Mouse (Mus musculus) cerebellum, adult 9-10 months (tissue): ENCODE measurements around the gene Spz1.
A peak's percentile ranks its signal among the peaks of the same experiment; 100 is the strongest.

ENCODE experiments used
- DNase-seq: peaks from one replicate; pipeline ENCODE4 v3.0.0; 2022

Gene Spz1

DNA sequence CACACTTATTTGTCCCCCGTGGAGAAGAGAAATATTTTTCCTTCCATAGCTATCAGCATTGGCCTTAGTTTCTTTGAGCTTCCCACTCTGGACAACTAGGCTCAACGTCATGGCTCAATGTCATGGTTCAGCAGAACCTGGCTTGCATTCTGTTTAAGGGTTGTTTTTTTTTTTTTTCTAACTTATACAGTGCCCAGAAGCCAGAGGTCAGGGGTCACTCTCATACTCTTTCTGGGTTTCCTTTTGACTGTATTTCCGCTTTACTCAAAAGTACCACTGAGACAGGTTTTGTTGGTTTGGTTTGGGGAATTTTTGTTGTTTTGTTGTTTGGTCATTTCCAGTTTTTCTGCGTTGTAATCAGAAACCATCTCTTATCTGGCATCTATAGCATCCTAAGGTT is 2.2 kb upstream of the Spz1 start:
- DNase-seq: no peak

DNA sequence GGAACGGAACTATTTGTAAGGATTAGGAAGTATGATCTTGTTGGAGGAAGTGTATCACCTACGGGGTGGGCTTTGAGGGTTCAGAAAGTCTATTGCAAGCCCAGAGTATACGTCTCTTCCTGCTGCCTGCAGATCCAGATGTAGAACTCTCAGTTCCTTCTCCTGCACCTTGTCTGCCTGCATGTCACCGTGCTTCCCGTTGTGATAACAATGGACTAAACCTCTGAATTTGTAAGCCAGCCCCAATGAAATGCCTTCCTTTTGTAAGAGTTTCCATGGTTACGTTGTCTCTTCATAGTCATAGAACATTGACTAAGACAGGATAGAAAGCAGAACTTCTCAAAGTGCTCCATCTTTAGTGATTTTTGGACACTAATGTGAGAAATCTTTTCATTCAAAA is 716 bp upstream of the Spz1 start:
- DNase-seq: no peak

DNA sequence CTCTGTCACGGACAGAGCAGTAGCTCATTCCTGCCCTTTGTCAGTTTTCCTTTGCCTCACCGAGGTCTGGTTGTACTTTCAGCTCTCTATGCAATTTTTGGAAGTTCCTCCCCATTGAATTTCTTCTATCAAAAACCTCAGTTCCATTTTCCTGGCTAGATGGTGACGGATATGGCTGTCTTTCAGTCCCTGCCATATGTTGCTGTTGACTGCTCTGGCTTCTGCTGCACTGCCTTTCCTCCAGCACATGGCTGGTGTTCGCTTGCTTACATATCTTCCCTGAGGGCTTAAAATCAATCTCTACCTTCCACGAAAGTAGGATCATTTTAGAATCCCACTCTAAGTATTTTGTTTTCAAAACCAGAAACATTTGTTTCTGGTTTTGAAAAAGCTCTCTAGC is 16.5 kb downstream of the Spz1 start:
- no peak for DNase-seq

DNA sequence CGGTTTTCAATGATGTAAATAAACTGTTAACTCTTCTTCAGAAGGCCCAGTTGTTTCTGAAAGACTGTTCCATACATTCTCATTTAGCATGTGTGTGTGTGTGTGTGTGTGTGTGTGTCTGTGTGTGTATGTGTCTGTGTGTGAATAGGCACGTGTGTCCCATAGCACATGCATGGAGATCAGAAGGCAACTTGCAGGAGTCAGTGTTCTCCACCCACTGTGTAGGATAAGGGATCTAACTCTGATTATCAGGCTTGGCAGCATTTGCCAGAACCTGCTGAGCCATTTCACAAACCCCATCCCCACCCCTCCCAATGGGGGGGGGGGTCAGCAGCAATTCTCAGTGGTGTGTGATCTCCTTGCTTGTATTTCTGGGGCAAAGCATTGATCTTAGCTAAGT is 18.7 kb downstream of the Spz1 start:
- no peak for DNase-seq

DNA sequence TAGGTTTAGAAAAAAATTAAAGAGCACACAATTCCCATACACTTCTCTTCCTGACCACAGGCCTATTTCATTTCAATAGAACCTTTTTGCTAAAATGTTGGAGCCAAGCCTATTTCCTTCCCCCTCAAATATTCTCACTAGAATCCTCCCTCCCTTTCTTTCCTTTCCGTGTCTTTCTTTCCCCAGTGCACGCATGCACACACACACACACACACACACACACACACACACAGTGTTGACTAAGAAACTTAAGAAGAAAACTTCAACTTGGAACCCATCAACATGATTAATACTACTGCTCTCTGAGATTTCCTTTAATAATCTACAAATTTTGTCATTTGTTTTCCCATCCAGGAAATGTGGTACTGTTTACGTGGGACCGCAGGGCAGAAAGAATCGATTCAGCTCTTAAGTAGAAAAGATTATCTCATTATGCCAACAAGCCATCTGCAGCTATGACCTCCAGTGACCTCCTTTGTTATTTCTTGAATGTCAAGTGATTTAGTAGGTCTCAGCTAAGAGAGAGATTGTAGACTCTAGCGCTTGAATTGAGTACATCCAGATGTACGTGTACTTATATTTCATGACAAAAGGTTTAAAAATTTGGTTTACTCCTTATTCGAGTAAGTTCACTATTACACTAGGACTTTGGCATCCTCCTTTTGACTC is 19.4 kb downstream of the Spz1 start:
- no peak for DNase-seq

DNA sequence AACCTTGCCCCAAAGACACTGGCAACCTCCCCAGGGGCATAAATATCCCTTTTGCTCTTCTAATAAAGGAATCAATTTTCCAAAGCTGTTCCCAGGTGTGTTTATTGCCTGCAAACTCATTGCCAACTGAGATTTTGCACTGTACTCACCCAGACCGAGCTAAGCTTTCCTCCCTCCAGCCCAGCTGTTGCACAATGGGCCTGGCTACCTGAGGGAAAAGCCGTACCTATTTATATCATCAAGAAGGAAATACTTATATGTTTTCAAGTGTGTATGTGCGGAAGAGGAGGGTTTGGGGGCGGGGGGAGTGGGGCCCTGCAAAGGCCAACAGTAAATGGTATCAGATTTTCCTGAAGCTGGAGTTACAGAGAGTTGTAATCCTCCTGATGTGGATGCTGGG is 28.9 kb downstream of the Spz1 start:
- no peak for DNase-seq

DNA sequence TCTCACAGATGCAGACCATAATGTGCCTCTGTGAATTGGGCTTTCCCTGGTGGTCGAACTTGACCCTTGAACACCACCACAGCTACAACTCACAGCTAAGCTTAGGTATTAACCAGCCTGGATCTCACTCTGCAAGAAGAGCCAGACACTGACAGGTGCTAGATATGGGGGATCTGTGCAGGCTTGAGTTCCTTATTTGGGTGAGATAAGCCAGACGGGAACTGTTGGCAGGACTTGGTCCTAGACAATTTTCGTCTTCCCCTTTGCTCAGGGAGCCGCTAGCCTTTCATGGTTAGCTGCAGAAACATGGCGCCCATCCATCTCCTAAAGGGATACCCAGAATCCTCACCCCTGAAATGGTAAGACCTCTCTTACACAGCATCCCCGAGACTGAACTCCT is 35.0 kb downstream of the Spz1 start:
- no peak for DNase-seq

DNA sequence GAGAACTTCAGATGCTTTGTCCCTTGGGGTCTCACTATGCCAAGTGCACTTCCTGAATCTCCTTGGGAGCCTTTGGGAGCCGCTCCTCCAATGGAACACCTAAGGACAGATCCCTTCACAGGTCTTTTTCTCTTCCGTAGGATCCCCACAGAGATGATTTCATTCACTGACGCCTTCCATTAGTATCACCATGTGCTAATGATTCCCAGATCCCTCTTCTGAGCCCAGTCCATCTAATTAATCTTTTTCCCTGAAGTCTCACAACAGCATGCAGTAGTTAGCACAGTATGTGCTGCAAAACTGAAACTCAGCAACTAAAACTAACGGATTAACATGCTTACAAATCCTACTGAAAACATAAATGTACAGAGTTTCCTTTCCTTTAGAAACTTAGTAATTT is 36.8 kb downstream of the Spz1 start:
- no peak for DNase-seq

DNA sequence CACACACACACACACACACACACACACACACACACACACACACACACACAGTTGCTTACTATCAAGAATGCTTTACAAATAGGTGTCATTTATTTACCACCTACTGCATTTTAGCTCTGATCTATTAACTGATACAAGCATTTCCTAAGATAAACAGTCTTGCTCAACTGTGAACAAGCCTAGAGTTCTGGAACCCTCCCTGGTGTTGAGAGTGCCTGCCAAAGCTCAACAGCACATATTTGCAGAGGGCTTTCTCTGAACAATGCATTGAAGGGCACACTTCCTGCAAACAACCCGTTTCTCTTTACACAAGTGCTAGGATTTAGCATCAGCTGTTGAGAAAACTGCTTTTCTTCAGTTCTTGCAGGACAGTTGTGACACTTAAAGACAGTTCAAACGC is 42.2 kb downstream of the Spz1 start:
- DNase-seq: no peak

DNA sequence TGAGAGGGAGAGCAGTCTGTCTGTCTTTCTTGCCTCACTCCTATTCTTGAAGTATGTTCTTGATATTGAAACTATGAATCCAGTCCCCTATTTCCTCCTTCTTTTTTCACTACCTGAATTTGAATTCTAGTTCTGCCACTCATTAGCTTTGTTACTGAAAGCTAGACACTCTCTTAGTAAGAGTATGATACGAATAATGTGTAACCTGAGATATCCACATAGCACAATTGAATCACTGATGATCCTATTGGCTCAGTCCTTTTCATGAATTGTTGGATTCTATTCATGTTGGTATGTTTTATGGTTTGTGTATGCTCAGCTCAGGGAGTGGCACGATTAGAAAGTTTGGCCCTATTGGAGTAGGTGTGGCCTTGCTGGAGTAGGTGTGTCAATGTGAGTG is 43.8 kb downstream of the Spz1 start:
- peak; percentile 5 for DNase-seq

DNA sequence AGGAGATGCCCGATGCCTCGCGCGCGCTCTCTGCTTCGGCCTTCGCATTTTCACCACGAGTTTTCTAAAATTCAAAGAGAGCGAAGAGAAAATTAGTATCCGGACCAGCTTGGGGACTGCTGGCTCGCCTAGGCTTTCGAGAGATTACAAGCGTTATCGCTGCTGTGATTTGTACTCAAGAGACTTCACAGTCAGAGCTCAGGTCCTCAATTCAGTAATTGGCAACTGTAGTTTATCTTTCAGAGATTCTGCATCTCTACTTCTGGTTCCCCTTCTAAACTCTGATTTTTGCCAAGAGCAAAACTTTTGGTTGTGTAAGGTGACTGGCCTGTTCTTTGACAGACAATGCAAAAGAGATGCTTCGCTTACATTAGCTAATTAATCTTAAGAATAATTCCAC is 44.7 kb downstream of the Spz1 start:
- no peak for DNase-seq

DNA sequence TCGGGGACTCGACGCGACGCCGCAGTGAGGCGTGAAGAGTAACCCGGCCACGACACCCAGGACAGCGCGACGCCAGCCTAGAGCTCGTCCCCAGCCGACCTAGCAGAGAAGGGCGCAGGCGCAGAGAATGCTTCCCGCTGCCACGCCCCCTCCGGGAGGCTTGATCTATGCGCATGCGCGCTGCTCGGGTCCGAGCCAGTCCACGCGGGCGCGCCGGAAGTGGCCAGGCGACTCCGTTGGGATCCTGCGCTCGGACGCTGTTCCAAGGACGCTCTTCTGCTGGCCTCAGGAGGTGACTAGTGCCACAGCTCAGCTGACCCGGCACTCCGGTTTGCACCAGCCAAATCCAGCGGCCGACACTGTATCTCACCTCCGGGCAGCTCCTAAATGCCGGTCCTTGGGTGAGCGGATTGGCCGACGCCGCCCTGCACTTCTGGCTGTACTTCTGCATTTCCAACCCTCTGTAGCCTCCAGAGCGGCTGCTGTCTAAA is 45.2 kb downstream of the Spz1 start, which contains the start of gene Zfyve16:
Zfyve16 (minus strand) TSS at position 148 of the 491 bp plus-strand sequence.
- DNase-seq: peak; percentile 97

DNA sequence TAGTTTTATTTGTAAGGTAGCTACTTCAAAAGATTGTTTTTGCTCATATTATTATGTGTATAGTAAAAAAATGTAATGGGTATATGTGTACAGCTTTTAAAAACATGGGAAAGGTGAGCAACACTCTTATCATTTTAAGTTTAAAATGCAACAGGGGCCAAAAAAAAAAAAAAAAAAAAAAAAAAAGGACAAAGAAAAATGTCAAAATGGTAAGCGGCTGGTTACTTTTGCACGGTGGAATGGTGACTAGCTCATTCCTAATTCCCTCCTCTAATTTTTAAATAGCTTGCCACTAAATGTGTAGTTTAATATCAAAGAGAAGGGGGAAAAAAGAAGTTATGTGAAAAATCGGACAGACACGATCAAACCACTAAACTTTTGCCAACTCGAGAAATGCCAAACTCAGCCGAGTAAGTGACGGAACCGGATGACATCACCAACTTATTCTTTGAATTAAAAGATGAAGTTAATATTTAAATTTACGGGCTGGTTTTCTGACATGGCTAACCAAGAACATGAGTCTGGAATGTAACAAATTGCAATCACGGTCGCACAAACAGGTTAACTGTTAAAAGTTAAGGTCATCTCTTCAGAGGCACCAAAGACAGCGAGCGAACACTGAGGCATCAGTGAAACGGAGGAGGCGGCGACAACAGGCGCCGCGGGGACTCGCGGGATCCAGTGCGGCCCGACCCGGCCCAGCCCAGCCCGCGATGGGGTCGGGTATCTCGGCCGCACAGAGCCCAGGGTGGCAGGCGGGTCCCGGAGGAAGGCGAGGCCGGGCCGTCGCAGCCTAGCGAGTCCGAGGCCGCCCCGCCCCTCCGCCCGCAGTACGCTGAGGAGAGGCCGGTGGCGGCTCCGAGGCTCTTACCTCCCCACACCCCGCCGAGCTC is 45.9 kb downstream of the Spz1 start:
- no peak for DNase-seq
